Mouse (Mus musculus): ENCODE measurements around the gene Sgms2. TPM values are rescaled to one million over a fixed set of nuclear protein-coding genes. Genes with fewer than 3 reads are reported as not detected.

The Sgms2 gene
- polyA plus RNA-seq, 1 experiment, result 0.51 TPM

GRCm38 (mm10) chr3:131296893-131297292 lies 194.3 kb downstream of the Sgms2 start:
- H3K27me3 ChIP-seq (ENCODE audit: control insufficient read depth, insufficient read depth, low read length), result no peaks in the 10 kb centered on the region
- H3K27ac ChIP-seq (ENCODE audit: insufficient read depth, low read length), result no peak overlapping the region
- H3K36me3 ChIP-seq (ENCODE audit: control insufficient read depth, insufficient read depth, low read length), result no peaks in the 10 kb centered on the region
- TF ChIP-seq POLR2A (IDR thresholded peaks at IDR 0.05; ENCODE audit: low read depth, low read length), result no peak
- no peak for TF ChIP-seq CTCF (IDR thresholded peaks at IDR 0.05; ENCODE audit: extremely low read depth, insufficient read depth, insufficient read length, insufficient replicate concordance)
- no peaks in the 10 kb centered on the region for H3K4me1 ChIP-seq (ENCODE audit: control insufficient read depth, insufficient read depth, insufficient read length)
- DNase-seq (ENCODE audit: low read depth in 1 of 2, low spot score in 2 of 2), result no peak
- WGBS, result 93% methylated on average over 7 of the region's 7 CpGs
- H3K4me3 ChIP-seq (ENCODE audit: extremely low read depth, insufficient read depth, insufficient read length), result no peak overlapping the region

- Histone ChIP-seq H3K4me3 (ENCODE audit: extremely low read depth, insufficient read depth, insufficient read length) (no peak overlapping the region), H3K27me3 (ENCODE audit: control insufficient read depth, insufficient read depth, low read length) (no peaks in the 10 kb centered on the region), H3K27ac (ENCODE audit: insufficient read depth, low read length) (no peak overlapping the region), H3K4me1 (ENCODE audit: control insufficient read depth, insufficient read depth, insufficient read length) (no peaks in the 10 kb centered on the region), H3K36me3 (ENCODE audit: control insufficient read depth, insufficient read depth, low read length) (no peaks in the 10 kb centered on the region)
- no peak for DNase-seq (ENCODE audit: low read depth in 1 of 2, low spot score in 2 of 2)
- 64% methylated on average over 12 of the region's 12 CpGs for WGBS
- no peak for TF ChIP-seq CTCF (IDR thresholded peaks at IDR 0.05; ENCODE audit: extremely low read depth, insufficient read depth, insufficient read length, insufficient replicate concordance)
- no peak for TF ChIP-seq POLR2A (IDR thresholded peaks at IDR 0.05; ENCODE audit: low read depth, low read length)
Observed at GRCm38 (mm10) chr3:131295513-131296200, 195.6 kb downstream of the Sgms2 start.

- TF ChIP-seq CTCF (IDR thresholded peaks at IDR 0.05; ENCODE audit: extremely low read depth, insufficient read depth, insufficient read length, insufficient replicate concordance) (no peak), POLR2A (IDR thresholded peaks at IDR 0.05; ENCODE audit: low read depth, low read length) (no peak)
- WGBS, result 44% methylated on average over 3 of the region's 3 CpGs
- Histone ChIP-seq H3K36me3 (ENCODE audit: control insufficient read depth, insufficient read depth, low read length) (no peaks in the 10 kb centered on the region), H3K27me3 (ENCODE audit: control insufficient read depth, insufficient read depth, low read length) (no peaks in the 10 kb centered on the region), H3K4me1 (ENCODE audit: control insufficient read depth, insufficient read depth, insufficient read length) (no peaks in the 10 kb centered on the region), H3K27ac (ENCODE audit: insufficient read depth, low read length) (no peak overlapping the region), H3K4me3 (ENCODE audit: extremely low read depth, insufficient read depth, insufficient read length) (no peak overlapping the region)
- no peak for DNase-seq (ENCODE audit: low read depth in 1 of 2, low spot score in 2 of 2)
Observed at GRCm38 (mm10) chr3:131294503-131294902, 196.7 kb downstream of the Sgms2 start.

GRCm38 (mm10) chr3:131292959-131293358 lies 198.3 kb downstream of the Sgms2 start:
- TF ChIP-seq POLR2A (IDR thresholded peaks at IDR 0.05; ENCODE audit: low read depth, low read length) (no peak), CTCF (IDR thresholded peaks at IDR 0.05; ENCODE audit: extremely low read depth, insufficient read depth, insufficient read length, insufficient replicate concordance) (no peak)
- no peaks in the 10 kb centered on the region for H3K36me3 ChIP-seq (ENCODE audit: control insufficient read depth, insufficient read depth, low read length)
- H3K4me1 ChIP-seq (ENCODE audit: control insufficient read depth, insufficient read depth, insufficient read length), result no peaks in the 10 kb centered on the region
- no peaks in the 10 kb centered on the region for H3K27me3 ChIP-seq (ENCODE audit: control insufficient read depth, insufficient read depth, low read length)
- no peak overlapping the region for H3K4me3 ChIP-seq (ENCODE audit: extremely low read depth, insufficient read depth, insufficient read length)
- 89% methylated on average over 3 of the region's 3 CpGs for WGBS
- DNase-seq (ENCODE audit: low read depth in 1 of 2, low spot score in 2 of 2), result no peak
- H3K27ac ChIP-seq (ENCODE audit: insufficient read depth, low read length), result no peak overlapping the region

- no peak overlapping the region for H3K4me3 ChIP-seq (ENCODE audit: extremely low read depth, insufficient read depth, insufficient read length)
- no peaks in the 10 kb centered on the region for H3K27me3 ChIP-seq (ENCODE audit: control insufficient read depth, insufficient read depth, low read length)
- no peaks in the 10 kb centered on the region for H3K4me1 ChIP-seq (ENCODE audit: control insufficient read depth, insufficient read depth, insufficient read length)
- no peaks in the 10 kb centered on the region for H3K36me3 ChIP-seq (ENCODE audit: control insufficient read depth, insufficient read depth, low read length)
- 89% methylated on average over 2 of the region's 2 CpGs for WGBS
- TF ChIP-seq POLR2A (IDR thresholded peaks at IDR 0.05; ENCODE audit: low read depth, low read length) (no peak), CTCF (IDR thresholded peaks at IDR 0.05; ENCODE audit: extremely low read depth, insufficient read depth, insufficient read length, insufficient replicate concordance) (no peak)
- DNase-seq (ENCODE audit: low read depth in 1 of 2, low spot score in 2 of 2), result no peak
- no peak overlapping the region for H3K27ac ChIP-seq (ENCODE audit: insufficient read depth, low read length)
Observed at GRCm38 (mm10) chr3:131292349-131292748, 198.9 kb downstream of the Sgms2 start.

GRCm38 (mm10) chr3:131291890-131292289 lies 199.3 kb downstream of the Sgms2 start:
- no peaks in the 10 kb centered on the region for H3K27me3 ChIP-seq (ENCODE audit: control insufficient read depth, insufficient read depth, low read length)
- no peak for DNase-seq (ENCODE audit: low read depth in 1 of 2, low spot score in 2 of 2)
- 85% methylated on average over 4 of the region's 4 CpGs for WGBS
- H3K4me3 ChIP-seq (ENCODE audit: extremely low read depth, insufficient read depth, insufficient read length), result no peak overlapping the region
- TF ChIP-seq POLR2A (IDR thresholded peaks at IDR 0.05; ENCODE audit: low read depth, low read length), result no peak
- TF ChIP-seq CTCF (IDR thresholded peaks at IDR 0.05; ENCODE audit: extremely low read depth, insufficient read depth, insufficient read length, insufficient replicate concordance), result no peak
- no peaks in the 10 kb centered on the region for H3K4me1 ChIP-seq (ENCODE audit: control insufficient read depth, insufficient read depth, insufficient read length)
- no peaks in the 10 kb centered on the region for H3K36me3 ChIP-seq (ENCODE audit: control insufficient read depth, insufficient read depth, low read length)
- H3K27ac ChIP-seq (ENCODE audit: insufficient read depth, low read length), result no peak overlapping the region

GRCm38 (mm10) chr3:131274151-131274550 lies 217.1 kb downstream of the Sgms2 start:
- H3K27me3 ChIP-seq (ENCODE audit: control insufficient read depth, insufficient read depth, low read length), result no peaks in the 10 kb centered on the region
- no peak overlapping the region for H3K4me3 ChIP-seq (ENCODE audit: extremely low read depth, insufficient read depth, insufficient read length)
- H3K36me3 ChIP-seq (ENCODE audit: control insufficient read depth, insufficient read depth, low read length), result no peaks in the 10 kb centered on the region
- H3K4me1 ChIP-seq (ENCODE audit: control insufficient read depth, insufficient read depth, insufficient read length), result no peaks in the 10 kb centered on the region; the same call in 1 of the 2 replicates
- 97% methylated on average over 4 of the region's 4 CpGs for WGBS
- DNase-seq (ENCODE audit: low read depth in 1 of 2, low spot score in 2 of 2), result no peak
- TF ChIP-seq POLR2A (IDR thresholded peaks at IDR 0.05; ENCODE audit: low read depth, low read length) (no peak), CTCF (IDR thresholded peaks at IDR 0.05; ENCODE audit: extremely low read depth, insufficient read depth, insufficient read length, insufficient replicate concordance) (no peak)
- H3K27ac ChIP-seq (ENCODE audit: insufficient read depth, low read length), result no peak overlapping the region

Data from spleen, adult 2 months (tissue).